Mouse (Mus musculus): Measurements from ENCODE around the gene Elmo2.

DNA sequence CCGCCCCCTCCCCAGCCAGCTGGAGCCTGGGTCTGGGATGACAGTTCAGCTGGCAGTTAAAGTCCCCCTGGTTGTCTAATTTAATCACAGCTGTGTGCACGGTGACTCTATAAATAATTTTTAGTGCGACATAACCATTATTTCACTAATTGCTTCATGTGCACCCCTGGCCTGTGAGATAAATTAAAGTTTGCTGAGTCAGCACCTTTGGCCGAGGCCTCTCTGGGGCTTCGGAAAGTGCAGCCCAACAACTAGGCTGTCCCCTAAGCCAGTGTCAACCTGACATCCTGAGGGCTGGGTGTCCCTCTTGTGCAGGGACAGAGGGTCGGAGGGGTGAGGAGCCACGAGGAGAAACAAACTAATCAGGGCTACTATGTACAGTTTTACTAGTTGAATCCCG is 66.4 kb downstream of the Elmo2 start:
- TF ChIP-seq CTCF (conservative IDR thresholded peaks at IDR 0.05; ENCODE audit: low read length) (no peak), POU5F1 (IDR thresholded peaks at IDR 0.05; ENCODE audit: borderline replicate concordance, low read length) (no peak), NANOG (IDR thresholded peaks at IDR 0.05; ENCODE audit: borderline replicate concordance, low read length) (no peak)

Measured in E14TG2a.4 (cell line).